Mouse (Mus musculus): ENCODE measurements around the gene Set. TPM values are rescaled to one million over a fixed set of nuclear protein-coding genes. Genes with fewer than 3 reads are reported as not detected.
A peak's percentile ranks its signal among the peaks of the same experiment; 100 is the strongest.

Set gene
- 587 and 610 TPM in 2 replicates for polyA plus RNA-seq (2015; fragmentation: Nextera tagmentation; extraction: Ambion mirVana)

DNA sequence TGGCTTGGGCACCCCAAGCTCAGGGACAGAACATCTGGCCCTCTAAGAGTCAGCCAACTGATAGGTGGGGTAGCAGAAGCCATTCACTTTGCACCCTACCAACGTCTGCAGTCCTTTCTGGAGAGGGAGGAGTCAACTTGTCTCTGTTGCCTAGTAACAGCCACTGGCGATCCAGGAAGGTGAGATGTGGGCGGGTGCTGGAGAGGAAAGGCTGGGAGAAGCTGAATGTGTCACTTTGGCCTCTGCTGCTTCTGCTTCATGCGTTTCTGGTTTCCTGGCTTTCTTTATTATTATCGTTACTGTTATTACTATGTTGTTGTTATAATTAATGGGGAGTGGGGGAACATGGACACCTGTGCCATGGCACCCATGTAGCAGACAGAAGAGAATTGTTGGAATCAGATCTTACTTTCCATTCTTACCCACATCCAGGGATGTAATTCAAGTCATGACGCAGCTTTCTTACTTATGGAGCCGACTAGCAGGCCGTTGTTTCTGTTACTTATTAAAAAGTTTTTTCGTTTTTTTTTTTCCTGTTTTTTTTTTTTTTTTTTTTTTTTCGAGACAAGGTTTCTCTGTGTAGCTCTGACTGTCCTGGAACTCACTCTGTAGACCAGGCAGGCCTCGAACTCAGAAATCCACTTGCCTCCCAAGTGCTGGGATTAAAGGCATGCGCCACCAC, at the start of gene Set:
Gene Set (plus strand): TSS at position 156 of the 682 bp plus-strand sequence.
- no peak for ATAC-seq
- Histone ChIP-seq H3K4me2 (no peak within 1 kb of the TSS), H3K9me3 (replicated peaks) (no peaks in the 10 kb centered on the region), H3K4me3 (no peak within 1 kb of the TSS), H3K4me1 (peaks cover 11% of the 10 kb centered on the region), H3K9ac (no peak within 1 kb of the TSS), H3K27me3 (peaks cover 5% of the 10 kb centered on the region; the same call in 1 of the 2 replicates), H3K27ac (no peak within 1 kb of the TSS), H3K36me3 (ENCODE audit: poor library complexity, severe bottlenecking) (no peaks in the 10 kb centered on the region)
- 48% methylated on average over 12 of the region's 12 CpGs for WGBS

DNA sequence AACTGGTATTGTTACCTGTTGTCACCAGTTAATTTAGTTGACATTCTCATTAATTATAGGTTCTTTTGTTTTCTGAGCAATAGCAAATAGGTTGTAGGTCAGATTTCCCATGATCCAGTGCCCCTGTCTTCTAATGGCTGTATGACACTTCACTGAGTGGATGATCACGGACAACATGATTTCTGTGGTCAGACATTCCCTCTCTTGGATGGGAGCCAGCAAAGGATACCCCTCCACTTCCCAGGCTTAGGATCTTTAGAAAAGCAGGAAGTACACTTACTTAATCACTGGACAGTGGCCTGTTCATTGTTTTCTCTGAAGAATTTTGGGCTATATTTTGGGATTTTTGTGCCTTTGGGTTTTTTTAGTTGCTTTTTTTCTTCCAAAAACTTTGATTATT, 48.1 kb upstream of the Set start:
- no peak for ATAC-seq
- H3K36me3 ChIP-seq (ENCODE audit: poor library complexity, severe bottlenecking), result peaks cover 99% of the 10 kb centered on the region
- H3K4me3 ChIP-seq, result no peak overlapping the region
- no peaks in the 10 kb centered on the region for H3K4me1 ChIP-seq
- no peak overlapping the region for H3K4me2 ChIP-seq
- 59% methylated on average over 1 of the region's 1 CpGs for WGBS
- no peaks in the 10 kb centered on the region for H3K27me3 ChIP-seq
- no peak overlapping the region for H3K9ac ChIP-seq
- H3K27ac ChIP-seq, result no peak overlapping the region
- H3K9me3 ChIP-seq (replicated peaks), result no peaks in the 10 kb centered on the region

DNA sequence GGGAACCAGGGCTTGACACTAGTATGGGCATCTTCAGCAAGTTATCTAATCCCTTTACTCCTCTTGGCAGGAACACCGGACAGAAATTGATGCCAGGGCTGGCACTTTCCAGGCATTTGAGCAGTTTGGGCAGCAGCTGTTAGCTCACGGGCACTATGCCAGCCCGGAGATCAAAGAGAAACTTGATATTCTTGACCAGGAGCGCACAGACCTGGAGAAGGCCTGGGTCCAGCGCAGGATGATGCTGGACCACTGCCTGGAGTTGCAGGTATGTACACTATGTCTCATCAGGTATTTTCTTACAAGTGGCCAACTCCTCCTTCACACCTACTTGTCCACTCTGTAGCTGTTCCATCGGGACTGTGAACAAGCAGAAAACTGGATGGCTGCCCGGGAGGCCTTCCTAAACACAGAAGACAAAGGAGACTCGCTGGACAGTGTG, 46.3 kb upstream of the Set start:
- ATAC-seq, result no peak
- no peak overlapping the region for H3K4me2 ChIP-seq
- WGBS, result 87% methylated on average over 8 of the region's 8 CpGs

DNA sequence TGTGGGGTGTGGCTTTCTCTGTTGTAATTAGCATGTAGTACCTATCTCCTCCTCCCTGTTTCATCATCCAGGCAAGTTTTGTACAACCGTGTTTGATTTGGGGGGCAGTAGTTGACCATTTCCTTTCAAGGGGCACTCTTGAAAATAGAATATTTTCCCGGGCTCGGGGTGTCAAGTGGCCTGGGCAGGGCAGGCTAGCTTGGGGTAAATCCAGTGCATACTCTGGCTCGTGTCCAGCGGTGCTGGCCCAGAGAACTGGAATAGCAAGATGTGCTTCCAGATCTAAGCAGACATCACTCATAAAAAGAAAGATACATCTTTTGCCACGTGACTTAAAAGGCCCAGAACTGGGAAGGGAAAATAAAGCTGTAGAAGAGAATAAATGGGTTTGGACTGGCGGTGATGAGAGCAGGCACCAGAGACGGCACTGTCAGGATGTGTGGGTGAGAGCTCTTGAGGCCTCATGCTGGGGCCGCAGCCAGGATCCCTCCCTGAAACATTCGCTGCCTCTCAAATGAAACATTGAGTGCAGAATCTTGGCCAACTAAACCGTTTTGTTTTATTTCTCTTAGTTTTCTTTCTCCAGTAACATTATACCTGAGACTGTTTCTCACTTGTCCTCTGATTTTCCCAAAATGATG, 42.7 kb upstream of the Set start:
- peaks cover 98% of the 10 kb centered on the region for H3K36me3 ChIP-seq (ENCODE audit: poor library complexity, severe bottlenecking)

More for the DNA sequence above, 46.3 kb upstream of the Set start:
- Histone ChIP-seq H3K4me3 (no peak overlapping the region), H3K27ac (no peak overlapping the region), H3K4me1 (no peaks in the 10 kb centered on the region), H3K9ac (no peak overlapping the region), H3K27me3 (no peaks in the 10 kb centered on the region), H3K36me3 (ENCODE audit: poor library complexity, severe bottlenecking) (peaks cover 100% of the 10 kb centered on the region), H3K9me3 (replicated peaks) (no peaks in the 10 kb centered on the region)

GRCm38 (mm10) chr2:30025454-30025853, 31.7 kb upstream of the Set start:
- no peak overlapping the region for H3K9ac ChIP-seq
- no peaks in the 10 kb centered on the region for H3K27me3 ChIP-seq
- H3K4me3 ChIP-seq, result no peak overlapping the region
- 90% methylated on average over 4 of the region's 4 CpGs for WGBS
- no peak for ATAC-seq
- no peaks in the 10 kb centered on the region for H3K4me1 ChIP-seq
- no peak overlapping the region for H3K27ac ChIP-seq
- no peak overlapping the region for H3K4me2 ChIP-seq
- H3K36me3 ChIP-seq (ENCODE audit: poor library complexity, severe bottlenecking), result peaks cover 100% of the 10 kb centered on the region
- no peaks in the 10 kb centered on the region for H3K9me3 ChIP-seq (replicated peaks)

More for the DNA sequence above, 42.7 kb upstream of the Set start:
- H3K9me3 ChIP-seq (replicated peaks), result no peaks in the 10 kb centered on the region
- 93% methylated on average over 11 of the region's 11 CpGs for WGBS
- no peaks in the 10 kb centered on the region for H3K27me3 ChIP-seq
- H3K4me1 ChIP-seq, result no peaks in the 10 kb centered on the region
- H3K27ac ChIP-seq, result no peak overlapping the region
- no peak overlapping the region for H3K4me3 ChIP-seq
- no peak for ATAC-seq
- H3K4me2 ChIP-seq, result no peak overlapping the region
- no peak overlapping the region for H3K9ac ChIP-seq

DNA sequence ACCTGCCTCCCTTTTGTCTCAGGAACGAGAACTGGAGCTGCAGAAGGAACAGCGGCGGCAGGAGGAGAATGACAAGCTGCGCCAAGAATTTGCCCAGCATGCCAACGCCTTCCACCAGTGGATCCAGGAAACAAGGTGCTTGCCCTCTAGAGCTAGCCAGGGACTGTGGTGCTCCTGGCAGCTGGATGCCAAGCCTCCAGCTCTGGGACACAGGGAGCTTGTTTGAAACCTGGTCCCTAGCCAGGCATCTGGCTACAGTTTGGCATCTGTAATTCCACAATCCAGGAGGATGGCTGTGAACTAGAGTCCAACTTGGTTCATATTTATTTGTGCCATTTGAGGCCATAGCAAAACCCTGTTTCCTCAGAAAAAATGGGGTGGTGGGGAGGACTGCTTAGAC, 30.2 kb upstream of the Set start:
- no peak overlapping the region for H3K9ac ChIP-seq
- no peak for ATAC-seq
- H3K9me3 ChIP-seq (replicated peaks), result no peaks in the 10 kb centered on the region
- H3K27ac ChIP-seq, result no peak overlapping the region
- no peaks in the 10 kb centered on the region for H3K4me1 ChIP-seq
- 86% methylated on average over 5 of the region's 5 CpGs for WGBS
- no peak overlapping the region for H3K4me2 ChIP-seq
- peaks cover 100% of the 10 kb centered on the region for H3K36me3 ChIP-seq (ENCODE audit: poor library complexity, severe bottlenecking)
- no peaks in the 10 kb centered on the region for H3K27me3 ChIP-seq
- H3K4me3 ChIP-seq, result no peak overlapping the region

DNA sequence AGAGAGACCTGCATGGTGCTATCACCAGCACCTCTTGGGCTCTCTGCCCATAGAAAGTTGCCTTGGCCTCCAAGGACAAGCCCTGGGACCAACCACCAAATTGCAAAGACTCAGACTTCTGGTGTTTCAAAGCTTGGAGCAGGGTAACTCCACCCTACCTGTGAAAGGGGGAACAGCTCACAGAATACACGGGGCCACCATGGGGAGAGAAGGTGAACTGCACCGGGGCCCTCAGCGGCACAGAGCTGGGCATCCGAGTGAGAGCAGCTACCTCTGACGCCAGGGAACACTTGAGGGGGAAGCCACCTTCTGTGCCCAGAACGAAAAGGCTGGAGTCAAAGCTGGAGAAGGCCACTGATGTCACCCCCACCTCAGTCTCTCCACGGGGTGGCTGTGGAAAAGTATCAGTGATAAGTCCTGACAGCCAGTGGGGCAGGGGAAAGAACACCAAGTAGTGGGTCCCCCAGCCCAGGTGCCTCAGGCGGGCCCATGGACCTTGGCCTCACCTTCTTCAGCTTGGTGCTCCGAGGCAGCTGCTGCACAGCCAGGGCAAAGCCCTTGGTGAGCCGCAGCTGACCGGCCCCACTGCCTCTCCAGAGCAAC, 24.8 kb upstream of the Set start:
- Histone ChIP-seq H3K27me3 (no peaks in the 10 kb centered on the region), H3K9me3 (replicated peaks) (no peaks in the 10 kb centered on the region), H3K4me1 (no peaks in the 10 kb centered on the region), H3K4me2 (no peak overlapping the region), H3K36me3 (ENCODE audit: poor library complexity, severe bottlenecking) (peaks cover 80% of the 10 kb centered on the region), H3K4me3 (no peak overlapping the region), H3K9ac (no peak overlapping the region), H3K27ac (no peak overlapping the region)
- 58% methylated on average over 11 of the region's 11 CpGs for WGBS
- ATAC-seq, result peak; percentile 24; the same call in 1 of the 2 replicates

GRCm38 (mm10) chr2:30032957-30033356, 24.2 kb upstream of the Set start:
- WGBS, result 80% methylated on average over 6 of the region's 6 CpGs
- no peak overlapping the region for H3K27ac ChIP-seq

DNA sequence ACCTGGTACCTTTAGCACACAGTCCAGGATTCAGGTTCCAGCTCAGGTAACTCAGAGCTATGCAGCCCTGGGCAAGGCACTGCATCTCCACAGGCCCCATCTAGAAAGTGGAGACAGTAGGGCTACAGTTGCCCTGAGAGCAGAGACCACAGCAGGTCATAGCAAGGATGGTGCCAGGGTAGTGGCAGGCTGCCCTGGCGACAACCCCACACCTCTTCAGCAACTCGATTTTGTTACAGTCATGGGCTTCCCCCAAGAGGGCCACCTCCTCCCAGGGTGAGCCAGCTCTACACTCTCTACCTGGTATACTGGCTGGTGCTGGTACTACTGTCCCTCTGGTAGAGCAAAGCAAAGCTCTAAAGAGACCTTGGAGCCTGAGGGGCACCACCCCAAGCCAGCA, 19.4 kb upstream of the Set start:
- Histone ChIP-seq H3K36me3 (ENCODE audit: poor library complexity, severe bottlenecking) (peaks cover 41% of the 10 kb centered on the region), H3K9me3 (replicated peaks) (no peaks in the 10 kb centered on the region), H3K4me1 (0 out of 2 replicates have a peak, but pooled peaks cover 6% of the 10 kb centered on the region), H3K27me3 (no peaks in the 10 kb centered on the region), H3K4me3 (no peak overlapping the region), H3K4me2 (no peak overlapping the region), H3K9ac (no peak overlapping the region), H3K27ac (no peak overlapping the region)
- 85% methylated on average over 2 of the region's 2 CpGs for WGBS
- ATAC-seq, result no peak

More at GRCm38 (mm10) chr2:30032957-30033356, 24.2 kb upstream of the Set start:
- H3K4me2 ChIP-seq, result no peak overlapping the region
- H3K4me3 ChIP-seq, result no peak overlapping the region
- no peak overlapping the region for H3K9ac ChIP-seq
- ATAC-seq, result 0 out of 2 replicates have a peak, but pooled peaks have one; percentile 6
- no peaks in the 10 kb centered on the region for H3K27me3 ChIP-seq
- peaks cover 80% of the 10 kb centered on the region for H3K36me3 ChIP-seq (ENCODE audit: poor library complexity, severe bottlenecking)
- no peaks in the 10 kb centered on the region for H3K4me1 ChIP-seq
- no peaks in the 10 kb centered on the region for H3K9me3 ChIP-seq (replicated peaks)

GRCm38 (mm10) chr2:30038370-30038769, 18.8 kb upstream of the Set start:
- H3K36me3 ChIP-seq (ENCODE audit: poor library complexity, severe bottlenecking), result peaks cover 35% of the 10 kb centered on the region

GRCm38 (mm10) chr2:30039687-30040086, 17.5 kb upstream of the Set start:
- no peaks in the 10 kb centered on the region for H3K27me3 ChIP-seq
- H3K4me3 ChIP-seq, result no peak overlapping the region
- 0 out of 2 replicates have a peak, but pooled peaks cover 9% of the 10 kb centered on the region for H3K4me1 ChIP-seq
- no peaks in the 10 kb centered on the region for H3K9me3 ChIP-seq (replicated peaks)
- no peak overlapping the region for H3K9ac ChIP-seq
- peaks cover 29% of the 10 kb centered on the region for H3K36me3 ChIP-seq (ENCODE audit: poor library complexity, severe bottlenecking)
- no peak for ATAC-seq
- no peak overlapping the region for H3K4me2 ChIP-seq
- no peak overlapping the region for H3K27ac ChIP-seq

More at GRCm38 (mm10) chr2:30038370-30038769, 18.8 kb upstream of the Set start:
- H3K4me3 ChIP-seq, result no peak overlapping the region
- 97% methylated on average over 10 of the region's 10 CpGs for WGBS
- no peaks in the 10 kb centered on the region for H3K27me3 ChIP-seq
- 0 out of 2 replicates have a peak, but pooled peaks cover 9% of the 10 kb centered on the region for H3K4me1 ChIP-seq
- no peak overlapping the region for H3K4me2 ChIP-seq
- no peak for ATAC-seq
- H3K9ac ChIP-seq, result no peak overlapping the region
- H3K27ac ChIP-seq, result no peak overlapping the region
- no peaks in the 10 kb centered on the region for H3K9me3 ChIP-seq (replicated peaks)

DNA sequence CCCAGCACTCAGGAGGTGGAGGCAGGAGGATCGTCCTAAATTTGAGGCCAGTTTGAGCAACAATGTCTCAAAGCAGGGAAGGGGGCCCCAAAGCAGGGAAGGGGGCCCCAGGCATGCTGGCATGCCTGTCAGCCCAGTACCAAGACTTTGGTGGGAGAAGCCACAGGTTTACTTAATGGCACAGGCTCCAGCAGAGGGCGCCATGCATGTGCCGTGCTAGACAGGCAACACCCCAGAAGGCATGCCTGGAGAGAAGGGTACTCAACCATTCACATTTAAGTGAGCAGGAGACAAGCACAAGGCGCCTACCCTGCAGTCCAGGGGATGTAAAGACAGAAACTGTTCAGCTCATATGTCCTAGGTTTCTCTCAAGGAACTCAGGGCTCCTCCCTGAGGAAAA, 14.7 kb upstream of the Set start:
- ATAC-seq, result peak; percentile 43; the same call in 1 of the 2 replicates
- Histone ChIP-seq H3K4me1 (0 out of 2 replicates have a peak, but pooled peaks cover 9% of the 10 kb centered on the region), H3K4me2 (no peak overlapping the region), H3K36me3 (ENCODE audit: poor library complexity, severe bottlenecking) (peaks cover 25% of the 10 kb centered on the region), H3K9me3 (replicated peaks) (no peaks in the 10 kb centered on the region), H3K27me3 (no peaks in the 10 kb centered on the region), H3K4me3 (no peak overlapping the region), H3K27ac (no peak overlapping the region), H3K9ac (peak overlapping the region; percentile 21; the same call in 1 of the 2 replicates)
- WGBS, result 1% methylated on average over 4 of the region's 4 CpGs
